Mouse (Mus musculus): ENCODE data around the gene Kcnk4. TPM values are rescaled to one million over a fixed set of nuclear protein-coding genes. Genes with fewer than 3 reads are reported as not detected.

Kcnk4 gene
- polyA plus RNA-seq, 1 experiment = 0.26 TPM

DNA sequence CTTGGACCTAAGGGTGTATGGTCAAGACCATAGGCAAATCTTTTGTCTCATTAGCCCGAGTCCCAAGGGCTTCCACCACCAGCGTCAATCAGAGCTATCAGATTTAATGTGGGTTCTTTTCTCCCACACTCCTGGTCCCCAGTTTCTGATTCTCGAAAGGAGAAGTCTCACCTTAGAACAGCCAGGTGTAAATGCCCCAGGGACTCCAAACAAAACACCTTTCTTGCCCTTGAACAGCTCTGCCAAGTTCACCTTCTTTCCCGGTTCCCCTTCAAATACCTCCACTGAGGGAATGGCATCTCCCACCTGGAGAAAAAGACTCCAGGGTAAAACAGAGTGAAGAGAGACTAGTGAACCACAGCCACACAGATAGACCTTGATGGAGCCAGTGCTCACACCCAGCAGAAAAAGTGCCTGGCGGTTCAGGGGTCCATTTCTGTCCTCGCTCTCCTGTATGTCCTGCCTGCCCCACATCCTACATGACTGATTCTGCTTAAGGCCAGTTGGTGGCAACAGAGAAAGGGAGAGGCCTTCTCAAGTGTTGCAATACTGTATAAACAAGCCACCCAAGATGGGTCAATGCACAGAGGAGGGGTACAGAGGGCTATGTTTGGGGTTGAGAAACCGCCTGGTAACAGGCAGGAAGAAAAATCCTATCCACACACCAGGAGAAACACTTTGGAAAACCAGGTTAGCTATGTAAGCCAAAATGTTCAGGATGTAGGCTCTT, 26.3 kb downstream of the Kcnk4 start:
- TF ChIP-seq MYOD1 (IDR thresholded peaks at IDR 0.05; ENCODE audit: control insufficient read depth, insufficient read length, low read depth) (no peak), CEBPB (IDR thresholded peaks at IDR 0.05; ENCODE audit: low read depth) (no peak), MAX (IDR thresholded peaks at IDR 0.05) (no peak), MYOG (IDR thresholded peaks at IDR 0.05; ENCODE audit: control insufficient read depth, extremely low read depth, insufficient read length) (no peak), FOSL1 (IDR thresholded peaks at IDR 0.05; ENCODE audit: insufficient read depth, low read length, poor library complexity, severe bottlenecking) (no peak), CTCF (IDR thresholded peaks at IDR 0.05; ENCODE audit: control insufficient read depth, insufficient read depth, insufficient read length) (no peak), USF1 (IDR thresholded peaks at IDR 0.05; ENCODE audit: low read depth) (no peak)
- Histone ChIP-seq H3K36me3 (ENCODE audit: control insufficient read depth, insufficient read depth) (peaks cover 32% of the 10 kb centered on the region), H3K79me3 (ENCODE audit: low read depth) (peaks cover 23% of the 10 kb centered on the region), H3K79me2 (ENCODE audit: control insufficient read depth, insufficient read depth) (peaks cover 48% of the 10 kb centered on the region), H3ac (ENCODE audit: control insufficient read depth, insufficient read length, low read depth) (no peak overlapping the region), H3K27me3 (ENCODE audit: control insufficient read depth, insufficient read depth, insufficient read length) (no peaks in the 10 kb centered on the region), H3K4me3 (ENCODE audit: insufficient read depth, poor library complexity, severe bottlenecking) (peak overlapping the region; percentile 76)

DNA sequence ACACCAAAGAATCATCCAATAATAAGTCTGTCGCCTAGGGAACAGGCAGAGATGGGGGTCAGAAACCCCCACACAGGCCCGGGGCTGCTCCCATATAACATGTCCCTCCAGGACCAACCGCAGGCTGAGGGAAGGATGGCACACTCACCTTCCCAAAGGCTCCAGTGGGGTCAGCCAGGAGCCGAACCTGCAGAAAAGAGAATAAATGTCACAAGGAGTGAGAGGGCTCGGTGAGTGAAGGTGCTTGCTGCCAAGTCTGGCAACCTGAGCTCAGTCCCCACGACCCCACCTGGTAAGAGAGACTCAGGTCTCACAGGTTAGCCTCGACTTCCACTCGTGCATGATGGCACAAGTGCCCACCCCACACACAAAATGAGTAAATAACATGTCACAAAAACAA, 27.2 kb downstream of the Kcnk4 start:
- peaks cover 24% of the 10 kb centered on the region for H3K36me3 ChIP-seq (ENCODE audit: control insufficient read depth, insufficient read depth)
- no peak overlapping the region for H3K4me3 ChIP-seq (ENCODE audit: insufficient read depth, poor library complexity, severe bottlenecking)
- H3K79me3 ChIP-seq (ENCODE audit: low read depth) = peaks cover 23% of the 10 kb centered on the region
- TF ChIP-seq CTCF (IDR thresholded peaks at IDR 0.05; ENCODE audit: control insufficient read depth, insufficient read depth, insufficient read length) (no peak), USF1 (IDR thresholded peaks at IDR 0.05; ENCODE audit: low read depth) (no peak), MYOG (IDR thresholded peaks at IDR 0.05; ENCODE audit: control insufficient read depth, extremely low read depth, insufficient read length) (no peak), MYOD1 (IDR thresholded peaks at IDR 0.05; ENCODE audit: control insufficient read depth, insufficient read length, low read depth) (no peak), MAX (IDR thresholded peaks at IDR 0.05) (no peak), CEBPB (IDR thresholded peaks at IDR 0.05; ENCODE audit: low read depth) (no peak), FOSL1 (IDR thresholded peaks at IDR 0.05; ENCODE audit: insufficient read depth, low read length, poor library complexity, severe bottlenecking) (no peak)
- H3ac ChIP-seq (ENCODE audit: control insufficient read depth, insufficient read length, low read depth) = no peak overlapping the region
- peaks cover 45% of the 10 kb centered on the region for H3K79me2 ChIP-seq (ENCODE audit: control insufficient read depth, insufficient read depth)
- no peaks in the 10 kb centered on the region for H3K27me3 ChIP-seq (ENCODE audit: control insufficient read depth, insufficient read depth, insufficient read length)

DNA sequence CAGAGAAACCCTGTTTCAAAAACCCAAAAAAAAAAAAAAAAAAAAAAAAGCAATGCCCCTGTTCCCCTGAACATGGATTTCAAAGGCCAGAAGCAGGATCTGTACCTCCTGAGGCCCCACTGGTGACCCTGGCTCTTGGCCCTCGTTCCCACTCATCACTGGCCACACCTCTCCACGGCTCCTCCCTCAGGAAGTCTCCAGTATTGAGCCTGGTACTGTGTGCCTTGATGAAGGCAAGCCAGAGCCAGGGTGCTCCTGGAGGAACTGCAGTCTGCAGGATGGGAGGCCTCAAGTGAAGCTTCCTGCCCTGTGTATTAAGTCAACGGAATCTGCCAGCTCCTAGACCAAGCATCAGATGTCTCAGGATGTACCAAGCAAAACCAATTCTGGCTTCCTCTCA, 28.1 kb downstream of the Kcnk4 start:
- Histone ChIP-seq H3K79me2 (ENCODE audit: control insufficient read depth, insufficient read depth) (peaks cover 36% of the 10 kb centered on the region), H3ac (ENCODE audit: control insufficient read depth, insufficient read length, low read depth) (no peak overlapping the region), H3K79me3 (ENCODE audit: low read depth) (peaks cover 21% of the 10 kb centered on the region), H3K27me3 (ENCODE audit: control insufficient read depth, insufficient read depth, insufficient read length) (no peaks in the 10 kb centered on the region), H3K4me3 (ENCODE audit: insufficient read depth, poor library complexity, severe bottlenecking) (no peak overlapping the region), H3K36me3 (ENCODE audit: control insufficient read depth, insufficient read depth) (peaks cover 15% of the 10 kb centered on the region)
- TF ChIP-seq CTCF (IDR thresholded peaks at IDR 0.05; ENCODE audit: control insufficient read depth, insufficient read depth, insufficient read length) (no peak), CEBPB (IDR thresholded peaks at IDR 0.05; ENCODE audit: low read depth) (no peak), MYOG (IDR thresholded peaks at IDR 0.05; ENCODE audit: control insufficient read depth, extremely low read depth, insufficient read length) (no peak), MYOD1 (IDR thresholded peaks at IDR 0.05; ENCODE audit: control insufficient read depth, insufficient read length, low read depth) (no peak)

DNA sequence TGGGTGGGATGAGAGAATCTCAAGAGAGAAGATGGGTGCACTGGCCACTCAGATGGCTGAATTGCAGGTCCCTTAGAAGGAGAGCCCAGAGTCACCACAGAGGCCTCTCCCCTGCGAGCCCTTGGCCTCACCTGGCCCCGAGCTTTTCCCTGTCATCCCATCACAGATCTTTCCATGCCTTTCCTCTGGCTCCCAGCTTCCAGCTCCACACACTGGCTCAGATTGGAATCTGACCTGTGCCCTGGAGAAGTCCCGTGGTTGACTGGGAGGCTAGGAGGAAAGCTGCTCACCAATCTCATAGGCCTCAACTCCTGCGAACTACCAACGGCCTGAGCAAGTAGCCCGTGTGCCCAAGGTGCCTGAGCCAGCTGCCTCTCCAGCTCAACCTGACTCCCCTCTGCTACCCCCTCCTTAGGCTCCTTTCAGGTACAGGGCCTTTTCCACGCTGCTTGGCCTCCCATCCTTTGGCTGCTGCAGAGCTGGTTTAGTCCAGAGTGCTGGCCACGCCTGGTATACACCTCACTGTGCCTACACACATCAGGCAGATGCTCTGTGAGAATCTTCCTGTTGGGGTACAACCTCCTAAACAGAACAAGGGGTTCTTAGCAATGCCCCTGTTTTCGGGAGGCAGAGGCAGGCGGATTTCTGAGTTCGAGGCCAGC, 28.7 kb downstream of the Kcnk4 start:
- peaks cover 14% of the 10 kb centered on the region for H3K36me3 ChIP-seq (ENCODE audit: control insufficient read depth, insufficient read depth)
- peaks cover 30% of the 10 kb centered on the region for H3K79me2 ChIP-seq (ENCODE audit: control insufficient read depth, insufficient read depth)
- no peak overlapping the region for H3K4me3 ChIP-seq (ENCODE audit: insufficient read depth, poor library complexity, severe bottlenecking)
- no peaks in the 10 kb centered on the region for H3K27me3 ChIP-seq (ENCODE audit: control insufficient read depth, insufficient read depth, insufficient read length)
- no peak overlapping the region for H3ac ChIP-seq (ENCODE audit: control insufficient read depth, insufficient read length, low read depth)
- TF ChIP-seq MAX (IDR thresholded peaks at IDR 0.05) (no peak), USF1 (IDR thresholded peaks at IDR 0.05; ENCODE audit: low read depth) (no peak), CEBPB (IDR thresholded peaks at IDR 0.05; ENCODE audit: low read depth) (no peak), FOSL1 (IDR thresholded peaks at IDR 0.05; ENCODE audit: insufficient read depth, low read length, poor library complexity, severe bottlenecking) (no peak), CTCF (IDR thresholded peaks at IDR 0.05; ENCODE audit: control insufficient read depth, insufficient read depth, insufficient read length) (no peak), MYOG (IDR thresholded peaks at IDR 0.05; ENCODE audit: control insufficient read depth, extremely low read depth, insufficient read length) (no peak), MYOD1 (IDR thresholded peaks at IDR 0.05; ENCODE audit: control insufficient read depth, insufficient read length, low read depth) (no peak)
- peaks cover 19% of the 10 kb centered on the region for H3K79me3 ChIP-seq (ENCODE audit: low read depth)

DNA sequence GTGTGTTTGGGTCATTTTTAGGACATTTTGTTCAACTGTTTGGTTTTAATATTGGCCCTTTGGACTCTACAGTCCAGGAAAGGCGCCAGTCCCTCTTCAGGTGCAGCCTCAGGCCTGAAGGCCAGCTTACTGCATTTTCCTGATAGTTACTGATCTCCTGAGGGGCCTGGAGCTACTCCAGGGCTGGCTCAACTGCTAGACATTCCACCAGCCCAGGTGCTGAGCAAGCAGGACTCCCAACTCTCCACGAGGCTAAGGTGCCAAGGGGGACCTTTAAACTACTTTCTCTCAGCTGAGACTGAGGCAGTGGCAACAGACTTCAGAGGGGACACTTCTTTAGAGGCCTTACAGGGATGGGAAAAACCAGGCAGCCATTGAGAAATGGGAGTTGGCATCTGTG, 29.5 kb downstream of the Kcnk4 start:
- Histone ChIP-seq H3K79me3 (ENCODE audit: low read depth) (peaks cover 19% of the 10 kb centered on the region), H3K36me3 (ENCODE audit: control insufficient read depth, insufficient read depth) (peaks cover 14% of the 10 kb centered on the region), H3K4me3 (ENCODE audit: insufficient read depth, poor library complexity, severe bottlenecking) (no peak overlapping the region), H3K79me2 (ENCODE audit: control insufficient read depth, insufficient read depth) (peaks cover 26% of the 10 kb centered on the region), H3ac (ENCODE audit: control insufficient read depth, insufficient read length, low read depth) (no peak overlapping the region), H3K27me3 (ENCODE audit: control insufficient read depth, insufficient read depth, insufficient read length) (no peaks in the 10 kb centered on the region)
- no peak for TF ChIP-seq MAX (IDR thresholded peaks at IDR 0.05)
- TF ChIP-seq CTCF (IDR thresholded peaks at IDR 0.05; ENCODE audit: control insufficient read depth, insufficient read depth, insufficient read length) = no peak
- TF ChIP-seq USF1 (IDR thresholded peaks at IDR 0.05; ENCODE audit: low read depth) = no peak
- TF ChIP-seq MYOG (IDR thresholded peaks at IDR 0.05; ENCODE audit: control insufficient read depth, extremely low read depth, insufficient read length) = no peak
- TF ChIP-seq FOSL1 (IDR thresholded peaks at IDR 0.05; ENCODE audit: insufficient read depth, low read length, poor library complexity, severe bottlenecking) = no peak
- TF ChIP-seq CEBPB (IDR thresholded peaks at IDR 0.05; ENCODE audit: low read depth) = no peak
- no peak for TF ChIP-seq MYOD1 (IDR thresholded peaks at IDR 0.05; ENCODE audit: control insufficient read depth, insufficient read length, low read depth)
